Mouse (Mus musculus): ENCODE results near the gene Nelfb. TPM values are rescaled to one million over a fixed set of nuclear protein-coding genes. Genes with fewer than 3 reads are reported as not detected.
"Not testable (repeated sequence)": the region's sequence is repeated elsewhere in the genome, so short reads cannot be mapped to it uniquely, and the experiment has no call there.

Nelfb gene
- 94.8 and 106 TPM in 2 replicates for polyA plus RNA-seq (2015; fragmentation: Nextera tagmentation; extraction: Ambion mirVana)

DNA sequence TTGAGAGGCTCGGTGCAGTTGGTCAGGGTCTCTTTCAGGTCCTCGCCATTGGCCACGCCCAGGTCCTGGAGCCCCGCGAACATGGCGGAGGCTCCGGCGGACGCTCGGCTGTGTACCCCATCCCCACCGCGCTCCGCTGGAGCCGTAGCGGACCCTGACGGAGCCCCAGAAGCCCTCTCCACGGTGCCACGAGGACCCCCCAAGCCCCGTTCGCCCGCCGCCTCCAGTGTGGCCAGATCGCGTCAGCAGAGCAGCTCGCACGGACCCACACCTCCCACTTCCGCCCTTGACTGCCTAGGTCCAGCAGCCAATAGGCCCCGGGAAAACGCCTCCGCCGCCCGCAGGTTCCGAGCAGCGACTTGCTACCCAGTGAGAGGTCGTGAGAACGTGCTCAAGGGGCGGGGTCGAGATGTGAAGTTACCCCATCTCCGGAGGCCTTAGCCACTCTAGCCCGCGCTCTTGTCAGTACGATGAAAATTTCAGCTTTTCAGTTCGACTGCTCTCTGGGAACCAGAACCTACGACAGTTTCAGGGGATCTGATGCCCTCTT is at the start of gene Nelfb:
Gene Nelfb (minus strand): TSS at position 369 of the 550 bp plus-strand sequence.
- Histone ChIP-seq H3K9me3 (no peaks in the 10 kb centered on the region), H3K4me2 (replicated peaks) (peak within 1 kb of the TSS; percentile 77), H3K27ac (peak within 1 kb of the TSS; percentile 95), H3K4me3 (replicated peaks) (peak within 1 kb of the TSS; percentile 92), H3K27me3 (replicated peaks) (no peaks in the 10 kb centered on the region), H3K9ac (peak within 1 kb of the TSS; percentile 91), H3K36me3 (peaks cover 12% of the 10 kb centered on the region), H3K4me1 (replicated peaks) (peaks cover 18% of the 10 kb centered on the region)
- ATAC-seq: peak; percentile 94
- WGBS: under 1% methylated on average over 44 of the region's 44 CpGs

DNA sequence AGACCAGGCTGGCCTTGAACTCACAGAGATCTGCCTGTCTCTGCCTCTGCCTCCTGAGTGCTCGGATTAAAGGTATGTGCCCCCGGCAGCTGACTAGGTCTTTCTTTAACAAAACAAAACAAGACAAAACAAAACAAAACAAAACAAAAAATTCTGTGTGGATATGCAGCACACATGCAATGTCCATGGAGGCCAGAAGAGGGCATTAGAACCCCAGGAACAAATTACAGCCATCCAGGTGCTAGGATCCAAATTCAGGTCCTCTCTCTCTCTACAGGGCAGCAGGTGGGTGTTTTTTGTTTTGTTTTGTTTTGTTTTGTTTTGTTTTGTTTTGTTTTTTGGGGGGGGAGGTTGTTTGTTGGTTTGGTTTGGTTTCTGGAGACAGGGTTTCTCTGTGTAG is 47.6 kb upstream of the Nelfb start:
- Histone ChIP-seq H3K4me2 (replicated peaks) (no peak overlapping the region), H3K9ac (no peak overlapping the region), H3K27me3 (replicated peaks) (peaks cover 2% of the 10 kb centered on the region), H3K4me3 (replicated peaks) (no peak overlapping the region), H3K9me3 (no peaks in the 10 kb centered on the region), H3K4me1 (replicated peaks) (peaks cover 29% of the 10 kb centered on the region), H3K36me3 (no peaks in the 10 kb centered on the region), H3K27ac (no peak overlapping the region)
- no peak for ATAC-seq
- WGBS: 71% methylated on average over 2 of the region's 2 CpGs

- H3K4me3 ChIP-seq (replicated peaks); H3K27ac ChIP-seq; H3K27me3 ChIP-seq (replicated peaks); ATAC-seq; H3K36me3 ChIP-seq; H3K9me3 ChIP-seq; H3K4me2 ChIP-seq (replicated peaks); H3K9ac ChIP-seq: not testable (repeated sequence)
- peaks cover 18% of the 10 kb centered on the region for H3K4me1 ChIP-seq (replicated peaks)
- WGBS: 83% methylated on average over 5 of the region's 5 CpGs
Observed at GRCm38 (mm10) chr2:25257250-25257649, 46.0 kb upstream of the Nelfb start.

DNA sequence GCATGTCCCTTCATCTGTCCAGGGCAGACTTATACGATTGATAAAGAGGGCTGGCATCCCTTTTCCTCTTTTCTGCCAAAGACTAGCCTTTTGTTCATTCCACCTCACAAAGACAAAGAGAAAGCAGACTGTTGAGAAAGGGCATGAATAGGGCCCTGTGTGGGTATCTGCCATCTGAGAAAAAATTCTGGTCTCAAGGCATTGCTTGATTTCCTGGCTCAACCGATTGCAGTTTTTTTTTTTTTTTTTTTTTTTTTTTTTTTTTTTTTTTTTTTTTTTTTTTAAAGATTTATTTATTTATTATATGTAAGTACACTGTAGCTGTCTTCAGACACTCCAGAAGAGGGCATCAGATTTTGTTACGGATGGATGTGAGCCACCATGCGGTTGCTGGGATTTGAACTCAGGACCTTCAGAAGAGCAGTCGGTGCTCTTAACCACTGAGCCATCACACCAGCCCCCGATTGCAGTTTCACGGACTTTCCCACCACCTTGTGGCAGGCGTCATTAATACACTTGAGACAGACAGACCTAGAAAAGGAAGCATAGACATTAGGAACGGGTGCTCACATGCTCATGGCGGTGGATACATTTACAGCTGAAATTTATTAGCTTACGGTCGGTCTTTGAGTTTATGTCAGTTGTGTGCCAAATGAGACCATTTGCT is 45.3 kb upstream of the Nelfb start:
- 56% methylated on average over 12 of the region's 12 CpGs for WGBS
- H3K27me3 ChIP-seq (replicated peaks); H3K36me3 ChIP-seq; ATAC-seq; H3K9me3 ChIP-seq; H3K27ac ChIP-seq: not testable (repeated sequence)
- Histone ChIP-seq H3K4me1 (replicated peaks) (peaks cover 18% of the 10 kb centered on the region), H3K4me2 (replicated peaks) (peak overlapping the region; percentile 92), H3K9ac (peak overlapping the region; percentile 77; the same call in 1 of the 2 replicates), H3K4me3 (replicated peaks) (peak overlapping the region; percentile 92)

DNA sequence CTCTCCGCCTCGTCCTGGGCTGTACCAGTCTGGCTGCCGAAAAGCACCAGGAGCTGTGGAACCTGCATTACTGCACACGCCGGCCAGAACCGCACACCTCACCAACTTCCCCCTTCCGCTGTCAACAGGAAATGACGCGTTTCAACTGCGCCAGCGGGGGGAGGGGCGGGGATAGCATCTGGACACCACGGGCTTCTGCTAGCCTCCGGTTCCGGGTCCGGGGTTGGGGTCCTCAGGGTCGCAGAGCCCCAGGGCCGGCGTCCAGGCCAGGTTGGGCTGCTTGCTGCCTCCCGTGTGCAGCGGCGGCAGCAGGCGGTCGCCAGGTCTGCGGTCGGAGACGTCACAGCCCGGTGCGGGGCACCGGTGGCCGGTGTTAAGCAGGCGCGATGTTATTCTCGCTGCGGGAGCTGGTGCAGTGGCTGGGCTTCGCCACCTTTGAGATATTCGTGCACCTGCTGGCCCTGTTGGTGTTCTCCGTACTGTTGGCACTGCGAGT is 44.0 kb upstream of the Nelfb start, which contains the start of gene Tmem203:
Gene Tmem203 (plus strand): TSS at position 156 of the 496 bp plus-strand sequence.
- H3K36me3 ChIP-seq: peaks cover 13% of the 10 kb centered on the region; the same call in 1 of the 2 replicates
- H3K27ac ChIP-seq: peak within 1 kb of the TSS; percentile 69
- H3K4me3 ChIP-seq (replicated peaks): peak within 1 kb of the TSS; percentile 92
- peak within 1 kb of the TSS; percentile 77 for H3K9ac ChIP-seq
- ATAC-seq: peak; percentile 90
- 0% methylated on average over 39 of the region's 39 CpGs for WGBS
- peak within 1 kb of the TSS; percentile 92 for H3K4me2 ChIP-seq (replicated peaks)
- no peaks in the 10 kb centered on the region for H3K9me3 ChIP-seq
- H3K4me1 ChIP-seq (replicated peaks): peaks cover 18% of the 10 kb centered on the region
- no peaks in the 10 kb centered on the region for H3K27me3 ChIP-seq (replicated peaks)

DNA sequence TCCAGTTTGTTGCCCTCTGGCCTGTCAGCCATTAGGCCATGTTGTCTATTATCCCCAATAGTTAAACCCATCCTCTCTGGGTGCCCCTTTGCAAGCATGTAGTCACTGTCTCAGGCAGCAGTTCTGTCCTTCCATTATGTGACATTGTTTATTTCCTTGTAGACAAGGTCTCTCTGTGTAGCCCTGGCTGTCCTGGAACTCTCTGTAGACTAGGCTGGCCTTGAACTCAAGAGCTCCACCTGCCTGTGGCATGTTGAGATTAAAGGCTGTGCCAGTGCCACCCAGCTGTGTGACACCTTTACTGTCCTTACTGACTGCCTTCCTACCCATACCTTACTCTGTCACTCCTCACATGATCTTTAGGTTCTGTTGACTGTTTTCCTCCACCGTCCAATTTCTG is 41.0 kb upstream of the Nelfb start:
- no peak overlapping the region for H3K4me3 ChIP-seq (replicated peaks)
- no peak overlapping the region for H3K4me2 ChIP-seq (replicated peaks)

DNA sequence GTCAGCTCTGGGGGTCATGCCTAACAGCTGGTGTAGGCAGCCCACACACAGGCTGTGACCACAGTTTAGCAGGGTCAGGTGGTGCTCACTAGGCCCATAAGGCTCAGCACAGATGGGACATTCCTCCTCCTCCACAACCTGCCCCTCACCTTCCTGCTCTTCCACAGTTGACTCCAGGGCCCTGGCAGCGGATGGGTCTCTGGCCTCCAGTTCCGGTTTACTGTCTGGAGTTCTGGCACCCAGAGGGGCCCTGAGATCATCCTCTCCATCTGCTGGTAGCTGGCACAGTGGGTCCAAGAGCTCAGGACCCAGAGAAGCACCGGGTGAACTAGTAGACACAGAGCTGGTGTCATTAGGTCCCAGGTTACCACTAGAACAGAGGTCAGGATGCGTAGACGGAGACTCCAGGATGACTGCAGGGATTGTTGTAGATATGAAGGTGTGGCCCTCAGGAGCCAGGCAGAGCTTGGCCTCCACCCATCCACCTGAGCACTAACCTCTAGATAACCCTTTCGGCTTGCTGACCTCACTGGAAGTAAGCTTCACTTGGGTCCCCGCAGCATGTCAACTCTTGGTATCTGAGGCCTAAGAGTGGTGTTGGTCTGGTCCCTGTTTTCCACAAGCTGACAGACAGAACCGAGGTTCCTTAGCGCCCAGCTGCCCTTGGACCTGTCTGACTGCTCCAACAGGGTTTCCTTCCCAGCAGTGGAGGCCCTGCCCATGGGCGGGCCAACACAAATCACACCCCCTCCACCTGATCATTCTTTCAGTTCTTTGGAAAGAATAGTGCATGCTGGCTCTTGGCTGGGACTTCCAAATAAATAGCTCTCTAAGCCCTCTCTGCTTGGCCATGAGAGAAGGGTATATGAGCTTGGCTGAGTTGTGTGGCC is 35.1 kb upstream of the Nelfb start, which contains the start of gene AL732309.1:
Gene AL732309.1 (minus strand): TSS at position 681 of the 890 bp plus-strand sequence.
- H3K4me1 ChIP-seq (replicated peaks): peaks cover 11% of the 10 kb centered on the region
- WGBS: 80% methylated on average over 10 of the region's 10 CpGs
- peak within 1 kb of the TSS; percentile 24; the same call in 1 of the 2 replicates for H3K4me2 ChIP-seq (replicated peaks)
- H3K4me3 ChIP-seq (replicated peaks): no peak within 1 kb of the TSS
- H3K9ac ChIP-seq: no peak within 1 kb of the TSS
- H3K27me3 ChIP-seq (replicated peaks): peaks cover 6% of the 10 kb centered on the region
- no peaks in the 10 kb centered on the region for H3K9me3 ChIP-seq
- peaks cover 18% of the 10 kb centered on the region for H3K36me3 ChIP-seq
- peak; percentile 74 for ATAC-seq
- H3K27ac ChIP-seq: peak within 1 kb of the TSS; percentile 36; the same call in 1 of the 2 replicates

More for the DNA sequence above, 41.0 kb upstream of the Nelfb start:
- WGBS: 92% methylated on average over 1 of the region's 1 CpGs
- Histone ChIP-seq H3K9me3 (no peaks in the 10 kb centered on the region), H3K4me1 (replicated peaks) (peaks cover 18% of the 10 kb centered on the region), H3K9ac (no peak overlapping the region), H3K27me3 (replicated peaks) (no peaks in the 10 kb centered on the region), H3K27ac (no peak overlapping the region), H3K36me3 (peaks cover 27% of the 10 kb centered on the region)
- no peak for ATAC-seq

DNA sequence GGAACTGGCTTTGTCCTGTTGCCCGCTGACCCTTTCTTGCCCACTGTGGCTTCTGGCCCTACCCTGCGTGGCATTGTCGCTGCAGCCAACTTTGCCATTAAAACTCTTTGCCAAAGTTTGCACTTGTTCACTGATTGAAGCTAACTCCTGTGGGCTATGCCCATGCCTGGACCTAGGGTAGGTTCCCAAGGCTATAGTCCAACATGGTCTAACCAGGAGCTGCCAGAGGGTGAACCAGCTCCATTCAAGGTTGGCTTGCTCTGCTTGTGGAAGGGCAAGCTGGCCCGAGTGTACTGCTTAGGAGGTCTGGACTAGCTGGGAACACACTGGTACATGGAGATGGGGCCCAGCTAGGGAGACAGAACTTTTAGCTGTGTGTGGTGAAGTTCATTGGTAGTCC is 32.9 kb upstream of the Nelfb start:
- 0 out of 2 replicates have a peak overlapping the region, but pooled peaks have one; percentile 8 for H3K9ac ChIP-seq
- no peak overlapping the region for H3K4me2 ChIP-seq (replicated peaks)
- H3K27me3 ChIP-seq (replicated peaks): peaks cover 6% of the 10 kb centered on the region
- peaks cover 17% of the 10 kb centered on the region for H3K4me1 ChIP-seq (replicated peaks)
- H3K4me3 ChIP-seq (replicated peaks): no peak overlapping the region
- ATAC-seq: no peak
- H3K36me3 ChIP-seq: peaks cover 9% of the 10 kb centered on the region; the same call in 1 of the 2 replicates
- no peak overlapping the region for H3K27ac ChIP-seq
- 87% methylated on average over 4 of the region's 4 CpGs for WGBS
- H3K9me3 ChIP-seq: no peaks in the 10 kb centered on the region

- H3K4me1 ChIP-seq (replicated peaks): peaks cover 17% of the 10 kb centered on the region
- 67% methylated on average over 8 of the region's 8 CpGs for WGBS
- peak overlapping the region; percentile 97 for H3K4me2 ChIP-seq (replicated peaks)
- H3K27me3 ChIP-seq (replicated peaks): peaks cover 6% of the 10 kb centered on the region
- H3K9me3 ChIP-seq: no peaks in the 10 kb centered on the region
- no peak overlapping the region for H3K27ac ChIP-seq
- no peak for ATAC-seq
- 0 out of 2 replicates have a peak, but pooled peaks cover 3% of the 10 kb centered on the region for H3K36me3 ChIP-seq
- H3K4me3 ChIP-seq (replicated peaks): 0 out of 2 replicates have a peak overlapping the region, but pooled peaks have one; percentile 55
- no peak overlapping the region for H3K9ac ChIP-seq
Observed at GRCm38 (mm10) chr2:25243342-25243741, 32.1 kb upstream of the Nelfb start.

DNA sequence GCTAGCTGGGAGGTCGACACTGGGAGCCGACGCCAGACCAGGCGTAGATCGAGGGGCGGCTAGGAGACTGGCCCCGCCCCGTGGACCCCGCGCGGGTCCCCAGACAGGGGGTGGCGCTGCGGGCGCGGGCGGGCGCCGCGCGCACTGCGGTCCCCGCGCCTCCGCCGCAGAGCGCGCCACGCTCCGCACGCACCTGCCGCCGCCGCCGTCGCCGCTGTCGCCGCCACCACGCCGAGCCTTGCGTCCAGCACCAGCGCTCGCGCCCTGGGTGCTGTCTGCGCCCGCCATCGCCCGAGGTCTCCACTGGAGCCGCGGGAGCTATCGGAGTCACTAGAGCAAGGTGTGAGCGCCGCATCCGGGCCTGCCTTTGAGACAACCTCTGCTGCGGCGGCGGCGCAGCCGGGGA is 30.8 kb upstream of the Nelfb start, which contains the start of the genes Rnf208 and Cysrt1:
Gene Rnf208 (plus strand): TSS at position 155 of the 406 bp plus-strand sequence.
Gene Cysrt1 (minus strand): TSS at position 352 of the 406 bp plus-strand sequence.
- under 1% methylated on average over 51 of the region's 59 CpGs for WGBS
- peak within 1 kb of the TSS; percentile 72 for H3K27ac ChIP-seq
- H3K27me3 ChIP-seq (replicated peaks): peaks cover 6% of the 10 kb centered on the region
- H3K9ac ChIP-seq: peak within 1 kb of the TSS; percentile 57
- H3K36me3 ChIP-seq: no peaks in the 10 kb centered on the region
- H3K4me2 ChIP-seq (replicated peaks): peak within 1 kb of the TSS; percentile 97
- H3K4me1 ChIP-seq (replicated peaks): peaks cover 23% of the 10 kb centered on the region
- H3K4me3 ChIP-seq (replicated peaks): peak within 1 kb of the TSS; percentile 55
- no peak for ATAC-seq
- H3K9me3 ChIP-seq: no peaks in the 10 kb centered on the region

DNA sequence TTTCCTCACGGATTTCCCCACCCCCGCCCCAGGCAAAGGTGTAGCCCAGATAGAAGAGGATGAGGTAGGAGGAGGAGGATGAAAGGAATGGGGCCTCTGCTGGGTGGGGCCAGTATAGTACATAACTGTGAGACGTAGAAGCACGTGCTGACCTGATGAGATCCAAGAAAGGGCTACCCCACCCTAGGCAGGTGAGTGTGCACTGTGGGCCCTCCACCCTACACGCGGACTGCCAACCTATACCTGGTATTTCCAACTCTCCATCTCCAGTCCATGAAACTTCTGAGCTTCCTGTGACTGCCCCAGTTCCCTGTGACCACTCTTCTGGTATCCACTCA is 30.1 kb upstream of the Nelfb start:
- Histone ChIP-seq H3K4me3 (replicated peaks) (peak overlapping the region; percentile 55), H3K9me3 (no peaks in the 10 kb centered on the region), H3K27ac (peak overlapping the region; percentile 72; the same call in 1 of the 2 replicates), H3K27me3 (replicated peaks) (peaks cover 6% of the 10 kb centered on the region), H3K9ac (peak overlapping the region; percentile 57; the same call in 1 of the 2 replicates), H3K4me2 (replicated peaks) (peak overlapping the region; percentile 97), H3K36me3 (no peaks in the 10 kb centered on the region), H3K4me1 (replicated peaks) (peaks cover 20% of the 10 kb centered on the region)
- peak; percentile 63 for ATAC-seq
- WGBS: 12% methylated on average over 6 of the region's 6 CpGs
